ENCODE assay signal across 8 mouse cellular contexts in the genomic region with DNA sequence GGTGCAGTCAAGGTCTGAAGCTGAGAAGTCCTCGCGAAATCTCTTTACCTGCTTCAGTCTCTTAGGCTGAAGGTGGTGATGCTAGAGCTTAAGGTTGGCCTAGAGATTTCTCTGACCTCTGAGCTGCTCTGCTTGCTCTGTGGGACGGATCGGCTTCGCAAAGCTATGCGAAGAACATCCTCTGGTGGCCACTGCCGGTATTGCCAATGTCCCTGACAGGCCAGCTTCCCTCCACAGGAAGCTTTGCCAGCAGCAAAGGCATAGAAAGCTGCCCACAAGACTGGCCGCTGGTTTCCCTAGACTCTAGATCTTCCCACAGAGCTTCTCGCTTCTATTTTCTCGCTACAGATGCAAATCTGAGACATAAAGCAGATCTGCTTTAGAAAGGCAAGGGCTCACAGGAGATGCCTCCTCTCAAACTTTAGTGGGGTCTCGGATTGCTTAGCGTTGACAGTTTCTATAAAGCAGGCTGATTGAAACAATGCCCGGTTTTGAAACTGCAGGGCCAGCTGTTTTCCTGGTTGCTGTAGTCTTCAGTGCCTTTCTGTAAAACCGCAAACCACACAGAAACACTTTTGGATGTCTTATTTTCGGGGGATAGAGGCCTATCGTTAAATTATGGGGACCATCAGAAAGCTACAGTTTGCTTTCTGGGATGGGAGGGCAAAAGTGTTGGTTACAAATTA.
DNase-seq lines count a peak whose midpoint lies in the region; ATAC-seq lines count a peak whose summit lies in the region.

No protein-coding gene starts in this region.

- peak; percentile 71; the same call in 1 of the 2 replicates for ATAC-seq in intestine, embryonic 15.5 days
- ATAC-seq in midbrain, embryonic 11.5 days (ENCODE audit: low FRiP score), result peak; percentile 88
- ATAC-seq in monocyte, adult 5-6 weeks (replicated peaks; ENCODE audit: insufficient number of reproducible peaks, low FRiP score, low TSS enrichment, poor library complexity, severe bottlenecking), result no peak

- intact Hi-C loops in left cerebral cortex, postnatal 10 days (cut with DNase I), result loop anchor here (5.0 to 10.0 kb wide), 4 partner anchors 98 to 1520 kb away; no protein-coding TSS in a partner anchor

- DNase-seq in adrenal gland, adult 2 months, result peak; percentile 62
- peak; percentile 91 for DNase-seq in embryo, embryonic 10.5 days (ENCODE audit: low spot score)
- DNase-seq in gastrocnemius, postnatal 4 days (ENCODE audit: low spot score in 2 of 2), result peak; percentile 68 to 84
- DNase-seq in left cerebral cortex, postnatal 10 days (ENCODE audit: extremely low spot score in 1 of 2, low spot score in 2 of 2), result peak; percentile 78 to 85
- DNase-seq in midbrain, embryonic 11.5 days (ENCODE audit: low spot score, missing footprints), result peak; percentile 97
- DNase-seq in skeletal muscle tissue, adult 2 months (ENCODE audit: low read depth, low spot score), result peak; percentile 9

- no peak overlapping the region for H3K9ac ChIP-seq in intestine, embryonic 15.5 days
- H3K9ac ChIP-seq in midbrain, embryonic 11.5 days (ENCODE audit: low read length), result no peak overlapping the region

- WGBS in intestine, embryonic 15.5 days, result 31% methylated on average over 16 of the region's 16 CpGs
- 36% methylated on average over 16 of the region's 16 CpGs for WGBS in midbrain, embryonic 11.5 days

- no peaks in the 10 kb centered on the region for H3K36me3 ChIP-seq in intestine, embryonic 15.5 days
- no peaks in the 10 kb centered on the region for H3K36me3 ChIP-seq in midbrain, embryonic 11.5 days (ENCODE audit: control insufficient read depth, insufficient read depth, low read length)

- H3K27me3 ChIP-seq in intestine, embryonic 15.5 days (replicated peaks), result no peaks in the 10 kb centered on the region
- no peaks in the 10 kb centered on the region for H3K27me3 ChIP-seq in midbrain, embryonic 11.5 days (ENCODE audit: control insufficient read depth, insufficient read depth, low read length)

- H3K27ac ChIP-seq in intestine, embryonic 15.5 days, result no peak overlapping the region
- no peak overlapping the region for H3K27ac ChIP-seq in midbrain, embryonic 11.5 days (ENCODE audit: low read depth, low read length)

- H3K4me1 ChIP-seq in intestine, embryonic 15.5 days (replicated peaks), result no peaks in the 10 kb centered on the region
- no peaks in the 10 kb centered on the region for H3K4me1 ChIP-seq in midbrain, embryonic 11.5 days (ENCODE audit: control insufficient read depth, insufficient read depth, low read length)

- no peaks in the 10 kb centered on the region for H3K9me3 ChIP-seq in intestine, embryonic 15.5 days
- H3K9me3 ChIP-seq in midbrain, embryonic 11.5 days (ENCODE audit: control insufficient read depth, low read length), result no peaks in the 10 kb centered on the region

- no peak overlapping the region for H3K4me2 ChIP-seq in intestine, embryonic 15.5 days (replicated peaks)
- H3K4me2 ChIP-seq in midbrain, embryonic 11.5 days, result no peak overlapping the region

- H3K4me3 ChIP-seq in intestine, embryonic 15.5 days (replicated peaks), result no peak overlapping the region
- H3K4me3 ChIP-seq in midbrain, embryonic 11.5 days (ENCODE audit: low read depth, low read length), result no peak overlapping the region

Comparison
In these comparisons a context has a peak if more than half of its experiments do, and no peak if none do; other contexts are left out.
1. DNase-seq: peak in every context shown above with its lines; median percentile 97 in midbrain, embryonic 11.5 days; 91 in embryo, embryonic 10.5 days; 82 in left cerebral cortex, postnatal 10 days; 76 in gastrocnemius, postnatal 4 days; 62 in adrenal gland, adult 2 months; 9 in skeletal muscle tissue, adult 2 months.